Mouse (Mus musculus) hindbrain, postnatal 0 days (tissue): ENCODE measurements at regions not wholly inside any gene's neighbourhood (a gene's known extent, or its start where the extent isn't known, plus 50 kb on each side); places are given as distances from the start of the nearest gene placed in this dataset.

ENCODE experiments used
- ATAC-seq: fragments of 200-750 bp; cut with Nextera tagmentation; 2 replicates; pipeline ENCODE4 v1.8.0; 2017; ENCODE audit warnings: mild to moderate bottlenecking, moderate TSS enrichment, moderate library complexity
- DNase-seq: peaks from one replicate; pipeline ENCODE4 v3.0.0-alpha.2; 2015; ENCODE audit warnings: low spot score
- H3K27ac ChIP-seq: fragments of 300-500 bp; sonication (generic); 2 replicates; pipeline ENCODE4 v1.5.1; 2014; ENCODE audit warnings: mild to moderate bottlenecking
- H3K27me3 ChIP-seq: fragments of 300-500 bp; sonication (generic); 2 replicates; pipeline ENCODE4 v1.6.1; 2014; ENCODE audit warnings: low read length, mixed read lengths; ENCODE audit not compliant: insufficient read depth
- H3K36me3 ChIP-seq: fragments of 300-500 bp; sonication (generic); 2 replicates; pipeline ENCODE4 v1.6.1; 2014; ENCODE audit warnings: low read length, mixed read lengths; ENCODE audit not compliant: insufficient read depth
- H3K4me1 ChIP-seq: fragments of 300-500 bp; sonication (generic); 2 replicates; pipeline ENCODE4 v1.6.1; 2014; ENCODE audit warnings: antibody characterized with exemption, low read length, mixed read lengths; ENCODE audit not compliant: insufficient read depth
- H3K4me2 ChIP-seq: fragments of 300-500 bp; sonication (generic); 2 replicates; pipeline ENCODE4 v1.6.1; 2014; ENCODE audit warnings: low read depth, mild to moderate bottlenecking, low read length, moderate library complexity, mixed read lengths
- H3K4me3 ChIP-seq: fragments of 300-500 bp; sonication (generic); 2 replicates; pipeline ENCODE4 v1.5.1; 2014; ENCODE audit warnings: low read length
- H3K9ac ChIP-seq: fragments of 300-500 bp; sonication (generic); replicated peaks from 2 replicates; pipeline ENCODE4 v1.6.1; 2014; ENCODE audit warnings: mild to moderate bottlenecking, low read length, moderate library complexity, mixed read lengths
- H3K9me3 ChIP-seq: fragments of 300-500 bp; sonication (generic); 2 replicates; pipeline ENCODE4 v1.6.1; 2016; ENCODE audit warnings: low read length, mixed read lengths
- CTCF ChIP-seq: IDR thresholded peaks from 2 replicates; pipeline ENCODE4 v1.5.1; 2016; ENCODE audit warnings: antibody characterized with exemption, control low read depth, low read depth
- WGBS: fragments of 180-500 bp; shearing (Covaris S2); extraction: QIAGEN DNeasy Blood & Tissue Kit; methylation state at CpG from one replicate; pipeline ENCODE4 v1.1.7; 2014; 5-methylcytosine and 5-hydroxymethylcytosine counted together

DNA sequence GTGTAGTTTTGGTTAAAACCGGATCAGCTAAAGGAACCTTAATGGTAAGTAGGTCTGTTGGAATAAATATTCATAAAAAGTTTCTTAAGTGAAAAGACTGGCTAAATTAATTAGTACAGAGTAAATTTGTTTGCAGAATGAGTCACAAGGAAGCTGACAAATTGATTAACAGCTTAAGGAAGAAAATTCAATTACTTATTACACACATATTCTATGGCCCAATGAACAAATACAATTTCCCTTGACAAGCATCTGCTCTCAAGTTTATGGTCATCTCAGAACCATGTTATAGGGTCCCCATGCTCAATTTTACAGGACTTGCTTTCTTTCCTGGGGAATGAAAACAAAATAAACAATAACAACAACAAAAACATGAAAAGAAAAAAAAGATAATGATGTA, 231.4 kb upstream of the Frg1 start:
- H3K27ac ChIP-seq: no peak overlapping the region
- H3K27me3 ChIP-seq: no peaks in the 10 kb centered on the region
- 73% methylated on average over 1 of the region's 1 CpGs for WGBS
- H3K4me1 ChIP-seq: no peaks in the 10 kb centered on the region
- H3K4me2 ChIP-seq: no peak overlapping the region
- TF ChIP-seq CTCF: no peak
- DNase-seq: no peak
- H3K4me3 ChIP-seq: no peak overlapping the region
- H3K9me3 ChIP-seq: no peaks in the 10 kb centered on the region
- H3K36me3 ChIP-seq: no peaks in the 10 kb centered on the region
- no peak for ATAC-seq
- H3K9ac ChIP-seq: no peak overlapping the region

- H3K27me3 ChIP-seq: no peaks in the 10 kb centered on the region
- ATAC-seq (no peak), DNase-seq (no peak)
- no peak for TF ChIP-seq CTCF
- H3K9me3 ChIP-seq: no peaks in the 10 kb centered on the region
- H3K4me3 ChIP-seq: no peak overlapping the region
- H3K27ac ChIP-seq: no peak overlapping the region
- H3K9ac ChIP-seq: no peak overlapping the region
- no peak overlapping the region for H3K4me2 ChIP-seq
- WGBS: 84% methylated on average over 5 of the region's 5 CpGs
- H3K4me1 ChIP-seq: no peaks in the 10 kb centered on the region
- H3K36me3 ChIP-seq: no peaks in the 10 kb centered on the region
These were observed 227.8 kb upstream of the Frg1 start for GRCm38 (mm10) chr8:41644626-41645025.

GRCm38 (mm10) chr8:41623841-41624240, 207.0 kb upstream of the Frg1 start:
- ATAC-seq: no peak
- H3K36me3 ChIP-seq: no peaks in the 10 kb centered on the region
- H3K27me3 ChIP-seq: no peaks in the 10 kb centered on the region
- no peak overlapping the region for H3K4me2 ChIP-seq
- no peak overlapping the region for H3K4me3 ChIP-seq
- WGBS: 91% methylated on average over 4 of the region's 4 CpGs
- no peaks in the 10 kb centered on the region for H3K9me3 ChIP-seq
- H3K9ac ChIP-seq: no peak overlapping the region
- H3K4me1 ChIP-seq: no peaks in the 10 kb centered on the region
- TF ChIP-seq CTCF: no peak
- no peak overlapping the region for H3K27ac ChIP-seq
- DNase-seq: no peak

- WGBS: 82% methylated on average over 1 of the region's 1 CpGs
- Histone ChIP-seq H3K27ac (no peak overlapping the region), H3K9ac (no peak overlapping the region), H3K4me3 (no peak overlapping the region), H3K9me3 (no peaks in the 10 kb centered on the region), H3K36me3 (no peaks in the 10 kb centered on the region), H3K4me2 (no peak overlapping the region), H3K4me1 (no peaks in the 10 kb centered on the region), H3K27me3 (no peaks in the 10 kb centered on the region)
- TF ChIP-seq CTCF: no peak
- DNase-seq: no peak
- ATAC-seq: no peak
These were observed 183.4 kb upstream of the Frg1 start for GRCm38 (mm10) chr8:41600255-41600654.

DNA sequence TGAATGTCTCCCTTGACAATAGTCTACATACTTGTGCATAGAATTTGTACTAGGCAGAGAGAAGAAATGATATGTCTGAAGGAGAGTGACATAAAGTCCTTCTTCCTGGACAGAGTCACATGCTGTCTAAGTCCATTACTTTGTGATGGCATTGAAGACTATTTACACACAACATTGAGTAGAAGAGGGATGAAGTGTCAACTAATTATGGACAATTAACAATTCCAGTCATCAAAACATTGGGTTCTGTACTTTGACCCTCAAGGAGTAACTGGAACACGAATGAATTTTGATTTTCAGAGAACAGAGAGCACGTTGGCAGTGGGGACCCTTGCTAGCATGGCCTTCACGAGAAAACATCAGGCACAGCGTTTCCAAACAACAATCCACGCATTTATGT, 177.6 kb upstream of the Frg1 start:
- Histone ChIP-seq H3K27me3 (no peaks in the 10 kb centered on the region), H3K9me3 (no peaks in the 10 kb centered on the region), H3K27ac (no peak overlapping the region), H3K36me3 (no peaks in the 10 kb centered on the region), H3K9ac (no peak overlapping the region), H3K4me1 (no peaks in the 10 kb centered on the region), H3K4me2 (no peak overlapping the region), H3K4me3 (no peak overlapping the region)
- 88% methylated on average over 5 of the region's 5 CpGs for WGBS
- DNase-seq (no peak), ATAC-seq (no peak)
- TF ChIP-seq CTCF: no peak

DNA sequence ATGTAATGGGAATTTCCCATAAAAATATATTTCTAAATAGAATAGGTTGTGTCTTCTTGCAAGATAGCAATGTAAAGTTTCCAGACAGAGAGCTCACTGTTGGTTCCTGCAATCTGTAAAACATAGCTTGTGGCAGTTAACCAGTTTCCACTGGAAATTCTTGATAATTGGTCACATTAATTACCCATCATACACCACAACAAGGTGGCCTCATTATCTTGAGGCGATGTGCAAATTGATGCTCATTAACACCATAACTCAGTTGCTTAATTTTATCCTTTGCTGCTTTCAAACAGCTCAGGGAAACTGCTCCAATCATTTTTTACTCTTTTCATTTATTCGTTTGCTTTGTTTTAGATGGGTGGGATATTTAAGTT, 176.8 kb upstream of the Frg1 start:
- H3K4me2 ChIP-seq: no peak overlapping the region
- ATAC-seq (no peak), DNase-seq (no peak)
- no peak for TF ChIP-seq CTCF
- H3K36me3 ChIP-seq: no peaks in the 10 kb centered on the region
- 58% methylated on average over 2 of the region's 2 CpGs for WGBS
- no peak overlapping the region for H3K4me3 ChIP-seq
- no peak overlapping the region for H3K9ac ChIP-seq
- H3K27ac ChIP-seq: no peak overlapping the region
- no peaks in the 10 kb centered on the region for H3K27me3 ChIP-seq
- no peaks in the 10 kb centered on the region for H3K4me1 ChIP-seq
- no peaks in the 10 kb centered on the region for H3K9me3 ChIP-seq

DNA sequence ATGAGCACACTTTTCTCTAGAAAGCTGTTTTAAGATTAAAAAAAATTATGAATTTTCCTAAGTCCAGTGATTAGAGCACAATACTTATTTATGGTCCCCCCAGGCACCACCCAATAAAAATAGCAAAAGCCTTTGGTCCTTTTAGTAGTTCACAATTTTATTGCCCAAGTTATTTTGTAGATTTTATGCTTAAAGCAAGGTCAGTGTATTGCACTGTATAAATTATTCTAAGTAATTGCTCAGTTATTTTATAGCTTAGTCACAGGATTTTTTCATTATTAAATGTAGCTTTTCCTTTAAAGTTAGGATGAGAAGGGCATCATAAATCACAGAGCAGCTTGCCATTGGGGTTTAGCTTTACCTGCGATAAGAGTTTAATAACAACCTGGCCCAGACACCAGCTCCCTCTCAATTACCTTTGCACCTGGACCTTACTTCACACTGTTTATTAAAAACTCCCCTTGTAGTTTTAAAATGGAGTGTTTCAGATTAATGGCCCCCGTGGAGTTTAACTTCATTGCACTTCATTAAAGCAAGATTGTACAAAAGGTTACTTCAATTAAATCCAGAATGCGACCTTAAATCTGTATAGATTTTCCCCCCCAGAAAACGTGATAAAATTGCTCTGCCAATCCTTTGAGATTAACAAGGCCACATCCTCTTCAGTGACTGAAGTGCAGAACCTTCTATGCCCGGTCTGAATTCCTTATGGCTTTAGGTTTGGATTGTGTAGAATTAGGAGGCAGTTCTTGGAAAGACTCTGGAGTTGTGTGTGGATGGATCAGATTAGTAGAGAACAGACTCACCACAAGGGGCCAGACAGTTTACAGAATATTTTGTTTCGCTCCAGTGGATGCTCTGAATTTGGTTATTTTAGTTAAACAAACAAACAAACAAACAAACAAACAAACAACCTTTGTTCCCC, 176.1 kb upstream of the Frg1 start:
- no peak overlapping the region for H3K27ac ChIP-seq
- H3K4me1 ChIP-seq: no peaks in the 10 kb centered on the region
- no peaks in the 10 kb centered on the region for H3K27me3 ChIP-seq
- 72% methylated on average over 6 of the region's 6 CpGs for WGBS
- H3K4me3 ChIP-seq: no peak overlapping the region
- H3K36me3 ChIP-seq: no peaks in the 10 kb centered on the region
- no peak overlapping the region for H3K9ac ChIP-seq
- no peak for DNase-seq
- no peak for TF ChIP-seq CTCF
- no peaks in the 10 kb centered on the region for H3K9me3 ChIP-seq
- no peak for ATAC-seq
- H3K4me2 ChIP-seq: no peak overlapping the region
